Mouse (Mus musculus) neural tube, postnatal 0 days (tissue): Measurements from ENCODE around the gene Dpep3. TPM values are rescaled to one million over a fixed set of nuclear protein-coding genes. Genes with fewer than 3 reads are reported as not detected.

Source experiments
- microRNA-seq: library from miRNA; unstranded; fragments of <30 nt; microRNA quantifications from one replicate; pipeline ENCODE4, GENCODE M21; 2016
- polyA plus RNA-seq: library from polyadenylated mRNA; unstranded; fragments of >200 nt; fragmentation: Nextera tagmentation; extraction: Ambion mirVana; gene quantifications from 2 replicates; pipeline ENCODE4 v1.2.1, GENCODE M21; 2015

The Dpep3 gene
- not detected in 2 replicates for polyA plus RNA-seq

DNA sequence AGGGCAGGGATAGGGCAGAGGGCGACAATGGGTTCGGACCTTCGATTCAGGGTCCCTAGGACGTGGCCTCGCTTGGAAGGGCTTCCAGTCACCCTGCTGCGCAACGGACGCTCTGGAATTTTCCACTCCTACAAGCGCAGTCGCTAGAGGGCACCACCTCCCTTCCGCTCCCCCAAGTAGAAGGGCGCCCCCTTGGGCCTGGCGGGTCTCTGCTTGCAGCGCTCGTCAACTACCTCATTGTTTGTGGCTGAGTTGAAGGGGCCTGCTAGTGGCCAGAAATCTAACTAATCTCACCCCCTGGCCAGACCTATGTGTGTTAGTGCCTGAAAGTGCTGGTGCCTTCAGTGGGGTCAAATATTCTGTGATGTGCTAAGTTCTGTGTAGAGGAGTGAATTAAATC, at the start of gene Dpep3:
Gene Dpep3, minus strand, starts transcription at position 105 of the 400 bp plus-strand sequence.

GRCm38 (mm10) chr8:106011643-106011986, 32.4 kb upstream of the Dpep3 start, which contains the start of gene Ddx28:
TSS of gene Ddx28 (minus strand) at chr8:106011882.

GRCm38 (mm10) chr8:106005875-106006274, 26.6 kb upstream of the Dpep3 start, which contains the start of gene Dpep2nb:
TSS of gene Dpep2nb (minus strand) at chr8:106005975.

GRCm38 (mm10) chr8:105990856-105991387, 11.7 kb upstream of the Dpep3 start, which contains the start of gene Dus2:
TSS of gene Dus2 (plus strand) at chr8:105991337.

GRCm38 (mm10) chr8:105965905-105966341, 13.3 kb downstream of the Dpep3 start, which contains the start of gene Slc12a4:
TSS of gene Slc12a4 (minus strand) at chr8:105966097.

GRCm38 (mm10) chr8:105943321-105943739, 35.9 kb downstream of the Dpep3 start, which contains the start of gene Lcat:
TSS of gene Lcat (minus strand) at chr8:105943382.

GRCm38 (mm10) chr8:105938306-105938669, 40.9 kb downstream of the Dpep3 start, which contains the start of gene Psmb10:
TSS of gene Psmb10 (minus strand) at chr8:105938444.

GRCm38 (mm10) chr8:105933762-105934161, 45.5 kb downstream of the Dpep3 start, which contains the start of gene Ctrl:
TSS of gene Ctrl (minus strand) at chr8:105933862.

Small RNAs within 50 kb of the gene (microRNA-seq; reads per million reads assigned to microRNA genes)
- not detected for gene Mir7074

Other genes starting within 250 kb of the Dpep3 start
- 43.2 and 48.6 TPM in 2 replicates for gene Gfod2, start 220.8 kb downstream of the Dpep3 start, polyA plus RNA-seq
- gene Ranbp10, start 152.1 kb downstream of the Dpep3 start, polyA plus RNA-seq = 6.8 and 7.9 TPM in 2 replicates
- gene Tsnaxip1, start 151.7 kb downstream of the Dpep3 start, polyA plus RNA-seq = 0.25 and 0.45 TPM in 2 replicates
- 33.7 and 38.1 TPM in 2 replicates for gene Cenpt, start 126.2 kb downstream of the Dpep3 start, polyA plus RNA-seq
- 46.5 and 47.5 TPM in 2 replicates for gene Thap11, start 124.3 kb downstream of the Dpep3 start, polyA plus RNA-seq
- 124 and 138 TPM in 2 replicates for gene Nutf2, start 118.8 kb downstream of the Dpep3 start, polyA plus RNA-seq
- gene Edc4, start 98.5 kb downstream of the Dpep3 start, polyA plus RNA-seq = 28.9 and 35.3 TPM in 2 replicates
- 2.4 and 5.5 TPM in 2 replicates for gene Nrn1l, start 85.9 kb downstream of the Dpep3 start, polyA plus RNA-seq
- gene Pskh1, start 79.0 kb downstream of the Dpep3 start, polyA plus RNA-seq = 8.6 and 9.3 TPM in 2 replicates
- 1.8 and 2.8 TPM in 2 replicates for gene Ctrl, start 45.6 kb downstream of the Dpep3 start, polyA plus RNA-seq
- gene Psmb10, start 41.0 kb downstream of the Dpep3 start, polyA plus RNA-seq = 127 and 138 TPM in 2 replicates
- 16.8 TPM in 2 replicates for gene Lcat, start 36.0 kb downstream of the Dpep3 start, polyA plus RNA-seq
- 15.6 and 15.7 TPM in 2 replicates for gene Slc12a4, start 13.3 kb downstream of the Dpep3 start, polyA plus RNA-seq
- 25.2 and 25.4 TPM in 2 replicates for gene Dus2, start 11.9 kb upstream of the Dpep3 start, polyA plus RNA-seq
- 0.21 TPM in 1 of 2 replicates, not detected in the other for gene Dpep2nb, start 26.5 kb upstream of the Dpep3 start, polyA plus RNA-seq
- gene Ddx28, start 32.5 kb upstream of the Dpep3 start, polyA plus RNA-seq = 19.0 and 19.6 TPM in 2 replicates
- gene Nfatc3, start 79.4 kb upstream of the Dpep3 start, polyA plus RNA-seq = 2.7 and 2.9 TPM in 2 replicates
- gene Esrp2, start 157.5 kb upstream of the Dpep3 start, polyA plus RNA-seq = 0.13 and 0.48 TPM in 2 replicates
- gene Pla2g15, start 171.0 kb upstream of the Dpep3 start, polyA plus RNA-seq = 15.2 and 15.4 TPM in 2 replicates
- gene Slc7a6, start 189.4 kb upstream of the Dpep3 start, polyA plus RNA-seq = 46.4 and 47.3 TPM in 2 replicates
- 32.3 and 36.1 TPM in 2 replicates for gene Slc7a6os, start 231.5 kb upstream of the Dpep3 start, polyA plus RNA-seq
- 49.1 and 56.5 TPM in 2 replicates for gene Prmt7, start 231.5 kb upstream of the Dpep3 start, polyA plus RNA-seq